Mouse (Mus musculus): ENCODE measurements around the gene Pigt.

Gene Pigt

GRCm38 (mm10) chr2:164496847-164497690, at the start of gene Pigt:
Pigt (plus strand) TSS chr2:164497520.
- DNase-seq (ENCODE audit: low spot score), result peak; percentile 78

DNA sequence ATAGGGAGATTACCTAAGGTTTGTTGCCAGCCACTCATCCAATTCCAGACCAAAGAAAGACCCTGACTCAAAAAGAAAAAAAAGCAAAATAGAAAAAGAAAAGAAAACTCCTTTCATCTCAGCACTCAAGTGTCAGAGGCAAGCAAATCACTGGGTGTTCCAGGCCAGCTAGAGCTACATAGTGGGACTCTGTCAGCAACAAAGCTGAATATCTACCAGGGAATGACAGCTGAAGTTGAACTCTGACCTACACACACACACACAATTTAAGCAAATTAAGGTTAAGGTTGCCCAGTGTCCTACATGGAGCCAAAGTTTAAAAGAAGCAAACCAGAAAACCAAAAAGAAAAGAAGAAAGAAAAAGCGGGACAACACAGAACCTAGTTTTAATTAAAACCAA, 49.2 kb upstream of the Pigt start:
- DNase-seq (ENCODE audit: low spot score), result no peak

- no peak for DNase-seq (ENCODE audit: low spot score)
These were observed 48.4 kb upstream of the Pigt start for GRCm38 (mm10) chr2:164448921-164449320.

DNA sequence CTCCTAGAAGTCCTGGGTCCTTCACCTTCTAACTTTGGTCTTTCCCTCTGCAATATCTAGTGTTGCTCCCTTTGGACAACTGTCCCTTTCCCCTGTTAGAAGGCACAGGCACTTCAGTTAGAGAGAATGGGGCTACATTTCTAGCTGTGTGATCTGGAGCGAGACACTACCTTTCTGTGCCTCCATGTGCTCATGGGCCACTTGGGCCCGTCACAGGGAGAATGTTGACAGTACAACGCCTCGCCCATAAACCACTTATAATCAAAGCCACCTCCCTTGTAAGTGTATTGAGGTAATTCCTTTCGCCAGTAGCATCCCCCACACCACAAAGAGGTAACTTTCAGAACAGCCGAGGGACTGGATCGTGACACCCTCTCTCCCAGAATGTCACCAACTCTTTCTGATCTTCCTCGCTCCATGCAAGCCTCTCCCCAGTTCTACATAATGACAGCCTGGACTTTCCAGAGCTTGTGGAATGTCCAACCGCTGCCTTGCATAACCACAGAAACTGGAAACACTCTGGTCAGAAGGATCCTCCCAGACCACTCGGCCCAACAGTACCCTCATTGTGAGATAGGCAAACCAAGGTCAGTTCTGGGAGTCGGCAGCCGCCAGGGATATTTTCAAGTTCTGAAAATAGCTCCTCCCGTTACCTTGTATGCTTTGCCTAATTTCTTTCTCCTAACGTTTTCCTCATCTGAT, 47.8 kb upstream of the Pigt start:
- DNase-seq (ENCODE audit: low spot score), result no peak

GRCm38 (mm10) chr2:164452000-164452676, 45.2 kb upstream of the Pigt start:
- DNase-seq (ENCODE audit: low spot score), result no peak

DNA sequence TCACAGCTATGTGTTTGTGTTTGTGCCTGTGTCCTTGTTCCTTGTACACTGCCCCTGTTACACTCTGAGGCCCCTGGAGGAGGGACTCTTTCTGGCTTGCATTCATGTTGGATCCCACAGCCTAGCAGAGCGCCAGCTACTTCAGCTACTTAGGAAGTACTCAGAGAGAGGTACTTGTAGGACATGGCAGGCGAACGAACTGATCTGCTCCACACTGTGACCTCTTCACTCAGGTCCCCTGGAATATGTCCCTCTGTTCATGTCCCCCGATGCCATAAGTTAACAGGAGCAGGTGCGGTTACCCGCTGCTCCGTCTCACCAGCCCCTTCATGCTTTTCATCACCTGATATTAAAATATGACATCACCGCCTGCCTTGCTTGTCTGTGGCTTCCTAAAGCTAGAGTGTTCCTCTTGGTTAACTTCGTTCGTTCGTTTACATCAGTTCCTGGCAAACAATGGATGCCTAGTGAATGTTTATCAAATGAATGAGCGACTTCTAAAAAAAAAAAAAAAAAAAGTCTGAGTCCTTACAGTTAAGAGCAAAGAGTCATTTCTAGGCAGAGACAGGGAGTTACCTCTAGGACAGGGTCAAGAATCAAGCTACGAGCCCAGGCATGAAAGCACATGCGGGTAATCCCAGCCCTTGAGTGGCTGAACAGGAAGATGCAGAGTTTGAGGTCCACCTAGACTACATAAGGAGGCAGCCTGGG, 44.1 kb upstream of the Pigt start:
- no peak for DNase-seq (ENCODE audit: low spot score)

- DNase-seq (ENCODE audit: low spot score), result no peak
These were observed 43.3 kb upstream of the Pigt start for GRCm38 (mm10) chr2:164453887-164454500.

DNA sequence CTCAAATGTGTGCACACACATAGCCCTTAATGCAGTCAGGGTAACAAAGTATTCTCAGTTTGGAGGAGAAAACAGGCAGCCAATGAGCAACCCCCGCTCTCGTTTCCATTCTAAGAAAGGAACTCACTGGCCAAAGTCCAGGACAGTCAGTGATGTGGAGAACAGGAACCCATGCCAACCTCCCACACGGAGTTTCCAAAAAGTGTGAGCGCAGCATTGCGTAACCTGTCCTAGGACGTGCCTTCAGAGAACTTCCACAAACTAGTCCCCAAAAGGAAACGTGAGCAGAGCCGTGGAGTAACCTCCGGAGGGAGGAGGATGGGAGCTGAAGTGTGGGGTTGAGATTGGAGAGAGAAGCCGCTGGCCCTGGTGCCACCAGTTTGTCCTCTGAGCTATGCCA, 42.5 kb upstream of the Pigt start:
- peak; percentile 72 for DNase-seq (ENCODE audit: low spot score)

- DNase-seq (ENCODE audit: low spot score), result no peak
These were observed 41.7 kb upstream of the Pigt start for GRCm38 (mm10) chr2:164455421-164456190.

GRCm38 (mm10) chr2:164456413-164456812, 40.9 kb upstream of the Pigt start:
- no peak for DNase-seq (ENCODE audit: low spot score)

- DNase-seq (ENCODE audit: low spot score), result no peak
These were observed 40.4 kb upstream of the Pigt start, which contains the start of gene Sys1 for GRCm38 (mm10) chr2:164456864-164457300. Sys1 (plus strand) TSS chr2:164456964.

GRCm38 (mm10) chr2:164457942-164458341, 39.4 kb upstream of the Pigt start:
- DNase-seq (ENCODE audit: low spot score), result no peak

- no peak for DNase-seq (ENCODE audit: low spot score)
These were observed 38.8 kb upstream of the Pigt start for GRCm38 (mm10) chr2:164458535-164458934.

DNA sequence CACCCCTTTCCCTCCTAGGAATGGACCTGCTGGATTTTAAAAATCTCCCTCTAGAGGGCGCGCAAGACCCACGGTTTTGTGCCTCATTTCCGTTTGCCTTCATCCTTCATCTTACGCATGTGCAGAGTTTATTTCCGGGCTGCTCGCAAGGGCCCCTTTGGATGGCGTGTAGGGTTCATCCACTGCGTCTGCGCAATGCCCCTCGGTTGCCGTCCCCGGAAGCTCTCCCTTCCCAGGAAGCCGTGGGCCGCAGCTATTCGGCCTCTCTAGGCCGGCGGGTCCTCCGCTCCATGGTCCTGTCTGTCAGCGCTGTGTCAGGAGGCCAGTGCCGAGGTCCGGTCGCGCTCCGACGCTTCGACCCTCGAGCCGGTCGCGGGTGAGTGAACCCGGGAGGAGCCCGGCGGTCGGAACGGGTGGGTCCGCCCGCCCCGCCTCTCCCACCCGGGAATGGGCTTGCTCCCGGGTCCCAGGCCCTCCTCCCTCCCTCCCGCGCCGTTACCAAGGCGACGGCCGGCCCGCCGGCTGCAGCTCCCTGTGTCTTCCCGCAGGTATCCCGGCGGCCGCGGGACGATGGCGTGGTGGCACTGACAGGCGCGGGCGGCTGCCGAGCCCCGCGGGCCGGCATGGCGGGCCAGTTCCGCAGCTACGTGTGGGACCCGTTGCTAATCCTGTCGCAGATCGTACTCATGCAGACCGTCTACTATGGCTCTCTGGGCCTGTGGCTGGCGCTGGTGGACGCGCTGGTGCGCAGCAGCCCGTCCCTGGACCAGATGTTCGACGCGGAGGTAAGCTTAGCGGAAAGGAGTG, 36.4 kb upstream of the Pigt start, which contains the start of gene Gm20458:
Gm20458 (plus strand) TSS at position 223 of the 807 bp plus-strand sequence.
- DNase-seq (ENCODE audit: low spot score), result peak; percentile 88

- DNase-seq (ENCODE audit: low spot score), result no peak
These were observed 32.2 kb upstream of the Pigt start for GRCm38 (mm10) chr2:164465161-164465560.

DNA sequence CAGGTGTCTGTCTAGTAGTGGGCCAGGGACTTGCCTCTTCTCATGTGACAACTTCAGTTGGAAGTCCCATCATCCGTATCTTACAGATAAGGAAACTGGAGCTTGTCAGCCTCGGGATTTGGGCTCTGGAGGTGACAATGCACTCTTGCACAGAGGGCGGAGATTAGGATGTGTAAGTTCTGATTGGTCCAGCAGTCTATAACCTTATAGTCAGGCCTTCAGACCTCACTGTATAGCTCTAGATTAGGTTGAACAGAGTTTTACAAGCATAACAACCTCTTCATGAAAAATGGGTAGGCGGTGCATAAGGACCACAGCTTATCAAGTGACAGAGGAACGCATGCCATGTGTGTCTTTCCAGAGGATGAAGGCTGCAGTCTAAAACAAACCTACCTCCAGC, 30.5 kb upstream of the Pigt start:
- no peak for DNase-seq (ENCODE audit: low spot score)

DNA sequence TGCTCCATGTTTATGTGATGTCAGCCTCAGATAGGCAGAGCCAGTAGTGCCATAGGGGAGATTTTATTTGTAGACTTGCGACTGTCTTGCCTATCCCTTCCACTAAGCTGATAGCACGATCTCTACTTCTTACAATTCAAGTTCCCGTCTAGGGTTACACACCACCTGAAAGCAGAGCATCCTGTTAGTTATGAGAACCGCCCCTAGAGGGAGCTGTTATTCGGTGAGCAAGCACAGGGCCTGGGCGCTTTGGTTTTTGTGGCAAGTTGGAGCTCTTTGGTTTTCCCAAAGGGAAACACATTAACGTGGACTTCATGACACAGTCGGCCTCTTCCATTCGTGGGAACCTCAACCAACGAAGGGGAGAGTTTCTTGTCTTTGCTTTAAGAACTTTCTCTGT, 27.1 kb upstream of the Pigt start:
- DNase-seq (ENCODE audit: low spot score), result peak; percentile 50

DNA sequence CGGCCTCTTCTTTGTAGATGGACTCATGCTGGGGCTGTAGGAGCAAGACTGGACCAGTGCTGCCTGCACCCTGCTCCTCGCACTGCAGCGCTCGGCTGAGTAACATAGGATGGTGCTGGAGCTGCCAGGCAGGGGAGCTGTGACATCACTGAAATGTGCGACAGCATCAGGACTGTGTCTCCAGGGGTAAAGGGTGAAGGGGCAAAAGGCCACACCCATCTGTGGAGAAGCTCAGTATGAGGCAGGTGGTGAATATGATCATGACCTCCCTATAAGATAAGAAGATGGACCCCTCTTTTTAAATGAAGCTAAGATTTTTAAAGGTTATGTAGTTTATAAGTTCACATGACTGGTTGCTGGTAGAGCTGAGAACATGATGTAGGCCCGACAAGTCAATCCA, 23.7 kb upstream of the Pigt start, which contains the start of gene Trp53tg5:
Trp53tg5 (minus strand) TSS at position 101 of the 400 bp plus-strand sequence.
- DNase-seq (ENCODE audit: low spot score), result no peak

- peak; percentile 45 for DNase-seq (ENCODE audit: low spot score)
These were observed 11.6 kb upstream of the Pigt start, which contains the start of gene Dbndd2 for GRCm38 (mm10) chr2:164485681-164486257. Dbndd2 (plus strand) TSS chr2:164486106.

Data from ovary, postnatal 14 days (tissue).